Mouse (Mus musculus) bone marrow, adult 2 months (tissue): ENCODE results near the gene Hils1.

Source experiments
- CTCF ChIP-seq: fragments of 200-500 bp; IDR thresholded peaks from 2 replicates; pipeline ENCODE4 v1.5.1; 2011; ENCODE audit warnings: low read length, control low read depth; ENCODE audit not compliant: control insufficient read depth, insufficient read depth
- POLR2A ChIP-seq: fragments of 200-500 bp; IDR thresholded peaks from 2 replicates; pipeline ENCODE4 v1.6.1; 2011; ENCODE audit warnings: low read depth, mild to moderate bottlenecking, control low read depth, low read length, borderline replicate concordance; ENCODE audit not compliant: control insufficient read depth

DNA sequence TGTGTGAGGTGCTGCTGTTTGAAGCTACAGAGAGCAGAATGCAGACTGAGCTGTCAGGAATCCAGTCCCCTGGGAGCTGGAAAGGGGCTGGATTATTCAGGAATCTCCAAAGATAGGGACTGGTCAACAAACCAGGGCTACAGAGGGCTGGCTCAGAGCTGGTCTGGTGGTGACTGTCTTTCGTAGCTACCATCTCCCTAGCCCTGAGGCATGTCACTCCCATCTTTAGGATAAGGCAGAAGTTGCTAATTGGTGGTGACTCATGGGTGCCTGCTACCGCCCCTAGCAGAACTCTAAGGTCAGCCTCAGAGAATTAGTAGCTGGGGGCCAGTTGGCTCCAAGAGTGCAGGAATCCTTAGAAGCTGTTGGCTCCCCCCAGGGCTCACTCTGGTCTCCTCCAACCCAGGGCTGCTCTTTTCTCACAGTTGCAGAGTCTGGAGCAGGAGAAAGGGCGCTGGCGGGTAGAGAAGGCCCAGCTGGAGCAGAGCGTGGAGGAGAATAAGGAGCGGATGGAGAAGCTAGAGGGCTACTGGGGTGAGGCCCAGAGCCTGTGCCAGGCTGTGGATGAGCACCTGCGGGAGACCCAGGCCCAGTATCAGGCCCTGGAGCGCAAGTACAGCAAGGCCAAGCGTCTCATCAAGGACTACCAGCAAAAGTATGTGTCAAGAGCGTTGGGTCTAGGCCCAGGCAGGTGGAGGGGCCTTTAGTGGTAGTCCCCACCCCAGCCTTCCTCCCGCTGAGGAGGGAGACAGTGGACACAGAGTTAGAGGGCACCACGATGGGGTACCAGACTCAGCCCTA, 36.9 kb downstream of the Hils1 start:
- no peak for TF ChIP-seq CTCF
- TF ChIP-seq POLR2A = no peak
